Mouse (Mus musculus): ENCODE measurements at regions not wholly inside any gene's neighbourhood (a gene's known extent, or its start where the extent isn't known, plus 50 kb on each side); places are given as distances from the start of the nearest gene placed in this dataset.

DNA sequence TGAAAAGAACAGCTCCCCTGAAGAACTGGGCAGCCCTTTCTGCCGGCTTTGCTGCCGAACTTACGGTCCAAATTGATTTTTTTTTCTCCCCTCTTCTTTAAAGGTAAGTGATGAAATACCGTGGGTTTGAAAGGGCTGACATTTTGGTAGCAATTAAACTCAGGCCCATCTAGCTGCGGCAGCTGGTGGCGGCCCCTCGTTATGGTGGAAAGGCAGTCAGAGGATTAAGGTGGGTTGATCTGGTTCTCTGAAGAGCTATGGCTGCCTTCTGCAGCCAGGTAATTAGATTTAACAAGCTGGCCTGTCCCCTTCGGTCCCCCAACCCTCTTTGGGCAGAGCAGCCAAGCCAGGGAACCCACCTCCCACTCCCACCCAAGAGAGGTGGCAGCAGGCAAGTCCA is 214.1 kb upstream of the Csf3r start:
- Histone ChIP-seq H3K27ac (ENCODE audit: low read depth, low read length) (no peak overlapping the region), H3K4me1 (replicated peaks; ENCODE audit: control insufficient read depth, insufficient read depth, low read length) (0 out of 2 replicates have a peak, but pooled peaks cover 2% of the 10 kb centered on the region), H3K36me3 (ENCODE audit: control insufficient read depth, insufficient read depth, low read length) (no peaks in the 10 kb centered on the region), H3K9me3 (ENCODE audit: control insufficient read depth, low read length) (no peaks in the 10 kb centered on the region), H3K9ac (ENCODE audit: low read depth, low read length) (no peak overlapping the region), H3K27me3 (ENCODE audit: control insufficient read depth, insufficient read depth, low read length) (no peaks in the 10 kb centered on the region), H3K4me3 (ENCODE audit: low read depth, low read length) (no peak overlapping the region), H3K4me2 (replicated peaks; ENCODE audit: low read depth, low read length) (no peak overlapping the region)
- DNase-seq (ENCODE audit: low spot score) = no peak
- no peak for ATAC-seq (ENCODE audit: low FRiP score)
- 46% methylated on average over 8 of the region's 8 CpGs for WGBS

- DNase-seq (ENCODE audit: low spot score) (no peak), ATAC-seq (ENCODE audit: low FRiP score) (no peak)
- Histone ChIP-seq H3K4me3 (ENCODE audit: low read depth, low read length) (no peak overlapping the region), H3K9me3 (ENCODE audit: control insufficient read depth, low read length) (no peaks in the 10 kb centered on the region), H3K9ac (ENCODE audit: low read depth, low read length) (no peak overlapping the region), H3K4me1 (replicated peaks; ENCODE audit: control insufficient read depth, insufficient read depth, low read length) (0 out of 2 replicates have a peak, but pooled peaks cover 2% of the 10 kb centered on the region), H3K4me2 (replicated peaks; ENCODE audit: low read depth, low read length) (no peak overlapping the region), H3K27ac (ENCODE audit: low read depth, low read length) (no peak overlapping the region), H3K27me3 (ENCODE audit: control insufficient read depth, insufficient read depth, low read length) (no peaks in the 10 kb centered on the region), H3K36me3 (ENCODE audit: control insufficient read depth, insufficient read depth, low read length) (no peaks in the 10 kb centered on the region)
- WGBS = 87% methylated on average over 12 of the region's 12 CpGs
These were observed 210.0 kb upstream of the Csf3r start for GRCm38 (mm10) chr4:125814311-125814710.

GRCm38 (mm10) chr4:125815276-125815675 is 209.1 kb upstream of the Csf3r start:
- ATAC-seq (ENCODE audit: low FRiP score) = no peak
- WGBS = 72% methylated on average over 3 of the region's 3 CpGs

DNA sequence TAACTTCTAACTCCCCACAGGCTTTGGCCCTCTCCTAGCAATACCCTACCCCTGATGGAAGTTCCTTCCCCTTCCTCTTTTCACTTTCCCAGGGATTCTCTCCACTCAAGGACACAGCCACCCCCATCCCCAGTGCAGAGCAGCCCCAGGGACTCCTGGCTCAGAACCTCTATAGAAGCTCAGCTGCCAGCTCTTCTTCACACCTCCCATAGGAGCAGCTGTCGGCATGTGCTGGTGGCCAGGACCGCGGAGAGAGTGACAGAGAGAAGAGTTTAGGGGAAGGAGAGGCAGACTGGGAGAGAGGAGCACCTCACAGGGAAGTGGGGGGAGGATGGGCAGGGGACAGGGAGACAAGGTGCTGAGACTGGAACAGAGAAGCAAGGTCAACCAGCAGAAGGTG is 199.8 kb upstream of the Csf3r start:
- no peaks in the 10 kb centered on the region for H3K9me3 ChIP-seq (ENCODE audit: control insufficient read depth, low read length)
- no peak overlapping the region for H3K27ac ChIP-seq (ENCODE audit: low read depth, low read length)
- ATAC-seq (ENCODE audit: low FRiP score) = no peak
- no peak for DNase-seq (ENCODE audit: low spot score)
- WGBS = 54% methylated on average over 3 of the region's 3 CpGs
- no peak overlapping the region for H3K4me3 ChIP-seq (ENCODE audit: low read depth, low read length)
- no peak overlapping the region for H3K4me2 ChIP-seq (replicated peaks; ENCODE audit: low read depth, low read length)
- H3K36me3 ChIP-seq (ENCODE audit: control insufficient read depth, insufficient read depth, low read length) = no peaks in the 10 kb centered on the region
- H3K27me3 ChIP-seq (ENCODE audit: control insufficient read depth, insufficient read depth, low read length) = no peaks in the 10 kb centered on the region
- no peaks in the 10 kb centered on the region for H3K4me1 ChIP-seq (replicated peaks; ENCODE audit: control insufficient read depth, insufficient read depth, low read length)
- H3K9ac ChIP-seq (ENCODE audit: low read depth, low read length) = no peak overlapping the region

More at GRCm38 (mm10) chr4:125815276-125815675, 209.1 kb upstream of the Csf3r start:
- Histone ChIP-seq H3K4me2 (replicated peaks; ENCODE audit: low read depth, low read length) (no peak overlapping the region), H3K27me3 (ENCODE audit: control insufficient read depth, insufficient read depth, low read length) (no peaks in the 10 kb centered on the region), H3K9ac (ENCODE audit: low read depth, low read length) (no peak overlapping the region), H3K4me1 (replicated peaks; ENCODE audit: control insufficient read depth, insufficient read depth, low read length) (no peaks in the 10 kb centered on the region), H3K27ac (ENCODE audit: low read depth, low read length) (no peak overlapping the region), H3K4me3 (ENCODE audit: low read depth, low read length) (no peak overlapping the region), H3K9me3 (ENCODE audit: control insufficient read depth, low read length) (no peaks in the 10 kb centered on the region), H3K36me3 (ENCODE audit: control insufficient read depth, insufficient read depth, low read length) (no peaks in the 10 kb centered on the region)
- DNase-seq (ENCODE audit: low spot score) = no peak

DNA sequence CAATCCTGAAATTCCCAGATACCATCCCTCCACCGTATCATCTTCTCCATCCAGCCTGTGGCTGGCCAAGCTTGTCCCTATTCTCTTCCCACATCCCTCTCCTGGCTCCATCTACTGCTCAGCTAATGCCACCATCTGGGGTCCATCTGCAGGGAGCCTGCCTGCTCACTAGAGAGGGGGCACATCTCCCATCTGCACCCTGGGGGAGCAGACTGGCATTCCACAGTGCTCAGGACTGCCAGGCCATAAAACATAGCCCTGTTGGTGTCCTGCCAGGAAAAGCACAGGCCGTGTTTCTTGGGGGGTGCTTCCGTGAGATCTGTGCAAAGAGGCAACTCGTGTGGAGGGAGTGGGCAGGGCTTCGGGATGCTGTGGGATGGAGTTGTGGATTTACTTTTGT is 197.9 kb upstream of the Csf3r start:
- Histone ChIP-seq H3K27ac (ENCODE audit: low read depth, low read length) (no peak overlapping the region), H3K4me3 (ENCODE audit: low read depth, low read length) (no peak overlapping the region), H3K9ac (ENCODE audit: low read depth, low read length) (no peak overlapping the region), H3K36me3 (ENCODE audit: control insufficient read depth, insufficient read depth, low read length) (no peaks in the 10 kb centered on the region), H3K9me3 (ENCODE audit: control insufficient read depth, low read length) (no peaks in the 10 kb centered on the region), H3K4me1 (replicated peaks; ENCODE audit: control insufficient read depth, insufficient read depth, low read length) (no peaks in the 10 kb centered on the region), H3K27me3 (ENCODE audit: control insufficient read depth, insufficient read depth, low read length) (no peaks in the 10 kb centered on the region), H3K4me2 (replicated peaks; ENCODE audit: low read depth, low read length) (no peak overlapping the region)
- ATAC-seq (ENCODE audit: low FRiP score) (no peak), DNase-seq (ENCODE audit: low spot score) (no peak)
- 76% methylated on average over 5 of the region's 5 CpGs for WGBS

GRCm38 (mm10) chr4:125835250-125835649 is 189.1 kb upstream of the Csf3r start:
- Histone ChIP-seq H3K4me3 (ENCODE audit: low read depth, low read length) (no peak overlapping the region), H3K36me3 (ENCODE audit: control insufficient read depth, insufficient read depth, low read length) (no peaks in the 10 kb centered on the region), H3K27me3 (ENCODE audit: control insufficient read depth, insufficient read depth, low read length) (no peaks in the 10 kb centered on the region), H3K9me3 (ENCODE audit: control insufficient read depth, low read length) (no peaks in the 10 kb centered on the region), H3K27ac (ENCODE audit: low read depth, low read length) (no peak overlapping the region), H3K9ac (ENCODE audit: low read depth, low read length) (no peak overlapping the region), H3K4me2 (replicated peaks; ENCODE audit: low read depth, low read length) (no peak overlapping the region), H3K4me1 (replicated peaks; ENCODE audit: control insufficient read depth, insufficient read depth, low read length) (no peaks in the 10 kb centered on the region)
- under 1% methylated on average over 8 of the region's 8 CpGs for WGBS
- DNase-seq (ENCODE audit: low spot score) (peak; percentile 84), ATAC-seq (ENCODE audit: low FRiP score) (no peak)

DNA sequence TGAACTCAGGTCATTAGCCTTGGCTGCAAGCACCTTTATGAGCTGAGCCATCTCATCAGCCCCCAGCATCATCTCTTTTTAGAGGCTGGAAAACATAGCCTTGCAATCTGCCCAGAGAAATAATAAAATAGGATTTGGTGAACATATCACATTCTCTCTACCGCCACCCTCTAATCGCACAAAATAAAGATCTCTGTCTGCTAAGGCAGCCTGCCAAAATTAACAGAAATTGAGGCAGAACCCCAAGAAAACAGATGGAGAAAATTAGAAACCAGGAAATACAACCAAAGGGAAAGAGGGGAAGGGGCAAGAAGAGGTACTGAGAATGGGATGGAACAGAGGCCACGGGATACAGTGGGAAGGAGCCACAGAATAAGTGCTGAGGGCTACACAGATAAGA is 176.8 kb upstream of the Csf3r start:
- Histone ChIP-seq H3K4me3 (ENCODE audit: low read depth, low read length) (no peak overlapping the region), H3K27me3 (ENCODE audit: control insufficient read depth, insufficient read depth, low read length) (no peaks in the 10 kb centered on the region), H3K36me3 (ENCODE audit: control insufficient read depth, insufficient read depth, low read length) (no peaks in the 10 kb centered on the region), H3K4me1 (replicated peaks; ENCODE audit: control insufficient read depth, insufficient read depth, low read length) (no peaks in the 10 kb centered on the region), H3K9ac (ENCODE audit: low read depth, low read length) (no peak overlapping the region), H3K4me2 (replicated peaks; ENCODE audit: low read depth, low read length) (no peak overlapping the region), H3K27ac (ENCODE audit: low read depth, low read length) (no peak overlapping the region; the same call in 1 of the 2 replicates), H3K9me3 (ENCODE audit: control insufficient read depth, low read length) (no peaks in the 10 kb centered on the region)
- DNase-seq (ENCODE audit: low spot score) (no peak), ATAC-seq (ENCODE audit: low FRiP score) (no peak)
- 92% methylated on average over 3 of the region's 3 CpGs for WGBS

GRCm38 (mm10) chr4:125850300-125850699 is 174.1 kb upstream of the Csf3r start:
- no peaks in the 10 kb centered on the region for H3K9me3 ChIP-seq (ENCODE audit: control insufficient read depth, low read length)
- peak; percentile 77 for DNase-seq (ENCODE audit: low spot score)
- 8% methylated on average over 4 of the region's 4 CpGs for WGBS
- H3K4me2 ChIP-seq (replicated peaks; ENCODE audit: low read depth, low read length) = no peak overlapping the region
- no peak for ATAC-seq (ENCODE audit: low FRiP score)
- H3K27me3 ChIP-seq (ENCODE audit: control insufficient read depth, insufficient read depth, low read length) = no peaks in the 10 kb centered on the region
- no peaks in the 10 kb centered on the region for H3K4me1 ChIP-seq (replicated peaks; ENCODE audit: control insufficient read depth, insufficient read depth, low read length)
- no peak overlapping the region for H3K9ac ChIP-seq (ENCODE audit: low read depth, low read length)
- H3K27ac ChIP-seq (ENCODE audit: low read depth, low read length) = no peak overlapping the region
- H3K4me3 ChIP-seq (ENCODE audit: low read depth, low read length) = no peak overlapping the region
- no peaks in the 10 kb centered on the region for H3K36me3 ChIP-seq (ENCODE audit: control insufficient read depth, insufficient read depth, low read length)

DNA sequence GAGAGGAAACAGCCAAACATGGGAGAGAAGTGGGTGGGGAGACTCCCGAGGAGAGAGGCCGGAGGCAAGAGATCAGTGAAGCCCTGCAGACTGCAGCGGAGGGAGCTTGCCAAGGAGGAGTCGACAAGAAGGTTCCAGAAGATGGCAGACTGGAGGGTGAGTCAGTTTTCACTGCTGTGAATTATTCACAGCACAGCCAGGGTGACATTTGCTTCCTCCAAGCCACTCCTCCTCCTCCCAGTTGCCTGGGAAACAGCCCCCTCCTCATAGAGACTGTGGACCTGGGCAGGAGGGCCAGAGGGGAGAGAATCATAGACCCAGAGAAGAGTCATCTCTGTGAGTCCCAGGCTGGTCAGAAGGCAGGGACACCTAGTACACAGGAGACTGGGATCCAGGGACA is 171.8 kb upstream of the Csf3r start:
- no peak overlapping the region for H3K9ac ChIP-seq (ENCODE audit: low read depth, low read length)
- no peak overlapping the region for H3K27ac ChIP-seq (ENCODE audit: low read depth, low read length)
- H3K4me1 ChIP-seq (replicated peaks; ENCODE audit: control insufficient read depth, insufficient read depth, low read length) = no peaks in the 10 kb centered on the region
- DNase-seq (ENCODE audit: low spot score) (no peak), ATAC-seq (ENCODE audit: low FRiP score) (no peak)
- H3K4me3 ChIP-seq (ENCODE audit: low read depth, low read length) = no peak overlapping the region
- no peaks in the 10 kb centered on the region for H3K27me3 ChIP-seq (ENCODE audit: control insufficient read depth, insufficient read depth, low read length)
- no peaks in the 10 kb centered on the region for H3K36me3 ChIP-seq (ENCODE audit: control insufficient read depth, insufficient read depth, low read length)
- 54% methylated on average over 4 of the region's 4 CpGs for WGBS
- no peak overlapping the region for H3K4me2 ChIP-seq (replicated peaks; ENCODE audit: low read depth, low read length)
- H3K9me3 ChIP-seq (ENCODE audit: control insufficient read depth, low read length) = no peaks in the 10 kb centered on the region

Measured in hindbrain, embryonic 11.5 days (tissue).